ENCODE assay signal across 8 mouse cellular contexts in genomic region chr11:22512038-22513001, GRCm38 (mm10). TPM values are rescaled to one million over a fixed set of nuclear protein-coding genes. Genes with fewer than 3 reads are reported as not detected.
DNase-seq lines count a peak whose midpoint lies in the region; ATAC-seq and TF ChIP-seq lines count a peak whose summit lies in the region.

TSS of gene Tmem17 (plus strand) at chr11:22512088.

- H3K4me2 ChIP-seq in lung, embryonic 16.5 days (ENCODE audit: low read depth, low read length): peak within 1 kb of the TSS; percentile 65

- H3K9ac ChIP-seq in lung, embryonic 16.5 days (ENCODE audit: low read length): peak within 1 kb of the TSS; percentile 96

- H3K36me3 ChIP-seq in hindbrain, embryonic 10.5 days: peaks cover 5% of the 10 kb centered on the region
- peaks cover 3% of the 10 kb centered on the region; the same call in 1 of the 2 replicates for H3K36me3 ChIP-seq in lung, embryonic 16.5 days (ENCODE audit: control insufficient read depth, insufficient read depth, low read length)
- no peaks in the 10 kb centered on the region for H3K36me3 ChIP-seq in thymus, adult 2 months (ENCODE audit: control insufficient read depth, insufficient read depth, low read length)

- H3K27me3 ChIP-seq in hindbrain, embryonic 10.5 days (ENCODE audit: insufficient read depth, poor library complexity, severe bottlenecking): no peaks in the 10 kb centered on the region
- no peaks in the 10 kb centered on the region for H3K27me3 ChIP-seq in lung, embryonic 16.5 days (ENCODE audit: control insufficient read depth, insufficient read depth, low read depth, low read length)
- no peaks in the 10 kb centered on the region for H3K27me3 ChIP-seq in thymus, adult 2 months (ENCODE audit: control insufficient read depth, insufficient read depth, low read length)

- WGBS in hindbrain, embryonic 10.5 days: 1% methylated on average over 73 of the region's 73 CpGs
- WGBS in lung, embryonic 16.5 days: under 1% methylated on average over 73 of the region's 73 CpGs
- WGBS in thymus, adult 2 months: 2% methylated on average over 73 of the region's 73 CpGs

- ATAC-seq in lung, embryonic 16.5 days (ENCODE audit: low read depth): peak; percentile 95

- TF ChIP-seq CTCF in thymus, adult 2 months (IDR thresholded peaks at IDR 0.05; ENCODE audit: borderline replicate concordance, control insufficient read depth, extremely low read depth, insufficient read depth, low read length, poor library complexity): peak; percentile 38; the same call in 1 of the 2 replicates

- 0 out of 2 replicates have a peak, but pooled peaks have one; percentile 28 for TF ChIP-seq POLR2A in thymus, adult 2 months (IDR thresholded peaks at IDR 0.05; ENCODE audit: control insufficient read depth, extremely low read depth, insufficient read depth, low read length, poor library complexity)

- peaks cover 18% of the 10 kb centered on the region; the same call in 1 of the 2 replicates for H3K4me1 ChIP-seq in hindbrain, embryonic 10.5 days (replicated peaks)
- H3K4me1 ChIP-seq in lung, embryonic 16.5 days (replicated peaks; ENCODE audit: control insufficient read depth, insufficient read depth, low read length): no peaks in the 10 kb centered on the region
- H3K4me1 ChIP-seq in thymus, adult 2 months (replicated peaks; ENCODE audit: control insufficient read depth, insufficient read depth, low read length): peaks cover 5% of the 10 kb centered on the region; the same call in 1 of the 2 replicates

- peaks cover 4% of the 10 kb centered on the region for H3K9me3 ChIP-seq in hindbrain, embryonic 10.5 days
- no peaks in the 10 kb centered on the region for H3K9me3 ChIP-seq in lung, embryonic 16.5 days (ENCODE audit: control insufficient read depth, low read length)

- H3K27ac ChIP-seq in hindbrain, embryonic 10.5 days: peak within 1 kb of the TSS; percentile 99
- H3K27ac ChIP-seq in lung, embryonic 16.5 days (ENCODE audit: low read length): peak within 1 kb of the TSS; percentile 95
- no peak within 1 kb of the TSS for H3K27ac ChIP-seq in thymus, adult 2 months (ENCODE audit: control insufficient read depth, insufficient read depth, low read length)

- DNase-seq in Muller cell, postnatal 12 days (ENCODE audit: inconsistent ontology term): peak; percentile 90
- DNase-seq in cerebellum, adult 8-10 months: peak; percentile 95
- peak; percentile 63 to 86 for DNase-seq in frontal cortex, adult 2 months (ENCODE audit: extremely low spot score in 1 of 2, low spot score in 1 of 2)
- DNase-seq in hindbrain, embryonic 10.5 days (ENCODE audit: low spot score): peak; percentile 88
- peak; percentile 91 for DNase-seq in layer of hippocampus, adult 9-11 months
- DNase-seq in ovary, adult 18-20 months (ENCODE audit: low spot score): peak; percentile 81
- peak; percentile 69 for DNase-seq in thymus, adult 2 months

- peak within 1 kb of the TSS; percentile 77 for H3K4me3 ChIP-seq in hindbrain, embryonic 10.5 days
- H3K4me3 ChIP-seq in lung, embryonic 16.5 days (ENCODE audit: low read length): peak within 1 kb of the TSS; percentile 90
- H3K4me3 ChIP-seq in thymus, adult 2 months (ENCODE audit: control insufficient read depth, insufficient read depth, low read length): peak within 1 kb of the TSS; percentile 91

RNA-seq across cellular contexts. Expression of gene Tmem17, which starts in this region (rescaled TPM):
- 8.6 and 10.2 TPM in 2 replicates for polyA plus RNA-seq in frontal cortex, adult 2 months (2012; rRNA removed)
- polyA plus RNA-seq in hindbrain, embryonic 10.5 days (2016; fragmentation: Nextera tagmentation; extraction: Ambion mirVana): 14.3 and 15.4 TPM in 2 replicates
- polyA plus RNA-seq in lung, embryonic 16.5 days (2015; fragmentation: Nextera tagmentation; extraction: Ambion mirVana): 15.9 and 16.1 TPM in 2 replicates
- polyA plus RNA-seq in thymus, adult 2 months (2012; rRNA removed): 1.2 and 1.6 TPM in 2 replicates
